Mouse (Mus musculus) left cerebral cortex, adult 8-10 months (tissue): ENCODE measurements around the gene Gm14180. TPM values are rescaled to one million over a fixed set of nuclear protein-coding genes. Genes with fewer than 3 reads are reported as not detected.
"Not testable (repeated sequence)": the region's sequence is repeated elsewhere in the genome, so short reads cannot be mapped to it uniquely, and the experiment has no call there.

ENCODE experiments used
- DNase-seq, 2 experiments: peaks; one replicate each; pipeline ENCODE4 v3.0.0; 2022; ENCODE audit warnings: low spot score in 2 of 2
- total RNA-seq, 4 experiments: library from RNA; stranded (reverse); gene quantifications; 2 replicates each; pipeline ENCODE4 v1.2.4; 2022

The Gm14180 gene
- not detected for total RNA-seq

- DNase-seq: no peak
These were observed at the start of gene Gm14180 for GRCm38 (mm10) chr11:99734190-99734589. TSS of gene Gm14180 (minus strand) at chr11:99734290.

- DNase-seq: no peak
These were observed 46.5 kb upstream of the Gm14180 start, which contains the start of gene Krtap4-8 for GRCm38 (mm10) chr11:99780604-99781003. TSS of gene Krtap4-8 (minus strand) at chr11:99780704.

GRCm38 (mm10) chr11:99778401-99778800 lies 44.3 kb upstream of the Gm14180 start:
- no peak for DNase-seq

- DNase-seq: not testable (repeated sequence)
These were observed 38.7 kb upstream of the Gm14180 start, which contains the start of gene Gm11595 for GRCm38 (mm10) chr11:99772813-99773212. TSS of gene Gm11595 (minus strand) at chr11:99772913.

- DNase-seq: no peak
These were observed 34.3 kb upstream of the Gm14180 start for GRCm38 (mm10) chr11:99768410-99768809.

GRCm38 (mm10) chr11:99758877-99759276 lies 24.8 kb upstream of the Gm14180 start:
- no peak for DNase-seq

GRCm38 (mm10) chr11:99743985-99744384 lies 9.9 kb upstream of the Gm14180 start:
- no peak for DNase-seq

- DNase-seq: no peak
These were observed 10.0 kb downstream of the Gm14180 start for GRCm38 (mm10) chr11:99724061-99724460.

GRCm38 (mm10) chr11:99718759-99719158 lies 15.3 kb downstream of the Gm14180 start:
- no peak for DNase-seq

GRCm38 (mm10) chr11:99690463-99690862 lies 43.6 kb downstream of the Gm14180 start, which contains the start of gene Gm14190:
TSS of gene Gm14190 (minus strand) at chr11:99690740.
- DNase-seq: no peak

- DNase-seq: not testable (repeated sequence)
These were observed 48.9 kb downstream of the Gm14180 start for GRCm38 (mm10) chr11:99685235-99685634.

Other genes starting within 250 kb of the Gm14180 start
- gene Krt23, start 241.2 kb downstream of the Gm14180 start, total RNA-seq: not detected
- not detected for gene Krt39, start 213.0 kb downstream of the Gm14180 start, total RNA-seq
- not detected for gene Krt40, start 191.1 kb downstream of the Gm14180 start, total RNA-seq
- gene Krtap3-3, start 183.4 kb downstream of the Gm14180 start, total RNA-seq: not detected
- gene Krtap3-2, start 177.4 kb downstream of the Gm14180 start, total RNA-seq: not detected
- gene Gm11939, start 174.8 kb downstream of the Gm14180 start, total RNA-seq: not detected
- gene Krtap3-1, start 167.7 kb downstream of the Gm14180 start, total RNA-seq: not detected
- gene Krtap1-5, start 153.3 kb downstream of the Gm14180 start, total RNA-seq: not detected
- gene Krtap1-4, start 150.6 kb downstream of the Gm14180 start, total RNA-seq: not detected
- gene Krtap1-3, start 143.0 kb downstream of the Gm14180 start, total RNA-seq: not detected
- not detected for gene Krtap9-3, start 136.2 kb downstream of the Gm14180 start, total RNA-seq
- not detected for gene Gm11938, start 131.0 kb downstream of the Gm14180 start, total RNA-seq
- not detected for gene Gm11937, start 124.1 kb downstream of the Gm14180 start, total RNA-seq
- not detected for gene Krtap2-4, start 119.4 kb downstream of the Gm14180 start, total RNA-seq
- not detected for gene Gm11562, start 113.9 kb downstream of the Gm14180 start, total RNA-seq
- gene Krtap4-1, start 106.1 kb downstream of the Gm14180 start, total RNA-seq: not detected
- gene Krtap4-2, start 99.2 kb downstream of the Gm14180 start, total RNA-seq: not detected
- not detected for gene Krtap4-7, start 90.2 kb downstream of the Gm14180 start, total RNA-seq
- not detected for gene Gm11555, start 84.1 kb downstream of the Gm14180 start, total RNA-seq
- gene Gm11563, start 75.3 kb downstream of the Gm14180 start, total RNA-seq: not detected
- gene Krtap4-6, start 68.3 kb downstream of the Gm14180 start, total RNA-seq: not detected
- gene Gm14190, start 43.5 kb downstream of the Gm14180 start, total RNA-seq: not detected
- not detected for gene Gm11595, start 38.6 kb upstream of the Gm14180 start, total RNA-seq
- gene Krtap4-8, start 46.4 kb upstream of the Gm14180 start, total RNA-seq: not detected
- not detected for gene Krtap4-9, start 50.9 kb upstream of the Gm14180 start, total RNA-seq
- not detected for gene Gm11596, start 59.2 kb upstream of the Gm14180 start, total RNA-seq
- gene Gm11569, start 64.6 kb upstream of the Gm14180 start, total RNA-seq: not detected
- not detected for gene Gm11554, start 70.2 kb upstream of the Gm14180 start, total RNA-seq
- not detected for gene Krtap4-13, start 75.6 kb upstream of the Gm14180 start, total RNA-seq
- not detected for gene Gm11564, start 81.4 kb upstream of the Gm14180 start, total RNA-seq
- not detected for gene 2300003K06Rik, start 103.8 kb upstream of the Gm14180 start, total RNA-seq
- not detected for gene Krtap4-16, start 117.3 kb upstream of the Gm14180 start, total RNA-seq
- gene Gm11568, start 123.6 kb upstream of the Gm14180 start, total RNA-seq: not detected
- gene Gm11559, start 130.2 kb upstream of the Gm14180 start, total RNA-seq: not detected
- not detected for gene Krtap9-1, start 139.1 kb upstream of the Gm14180 start, total RNA-seq
- not detected for gene Gm11567, start 144.9 kb upstream of the Gm14180 start, total RNA-seq
- not detected for gene Krtap31-1, start 173.6 kb upstream of the Gm14180 start, total RNA-seq
- gene Gm11565, start 180.5 kb upstream of the Gm14180 start, total RNA-seq: not detected
- gene Krtap31-2, start 202.0 kb upstream of the Gm14180 start, total RNA-seq: not detected
- not detected for gene Krtap9-5, start 214.2 kb upstream of the Gm14180 start, total RNA-seq
- not detected for gene Krtap29-1, start 244.8 kb upstream of the Gm14180 start, total RNA-seq